Mouse (Mus musculus) stomach, postnatal 0 days (tissue): ENCODE data around the gene Pop7. TPM values are rescaled to one million over a fixed set of nuclear protein-coding genes. Genes with fewer than 3 reads are reported as not detected.

ENCODE experiments used
- ATAC-seq: fragments of 200-750 bp; cut with Nextera tagmentation; 2 replicates; pipeline ENCODE4 v1.8.0; 2017; ENCODE audit not compliant: low FRiP score, low TSS enrichment
- DNase-seq: peaks from one replicate; pipeline ENCODE4 v3.0.0-alpha.2; 2016; ENCODE audit warnings: low spot score
- H3K27ac ChIP-seq: fragments of 300-500 bp; sonication (generic); replicated peaks from 2 replicates; pipeline ENCODE4 v1.5.1; 2014; ENCODE audit warnings: mild to moderate bottlenecking, control low read depth
- H3K27me3 ChIP-seq: fragments of 300-500 bp; sonication (generic); 2 replicates; pipeline ENCODE4 v1.6.1; 2014; ENCODE audit warnings: low read length; ENCODE audit not compliant: control insufficient read depth, insufficient read depth
- H3K36me3 ChIP-seq: fragments of 300-500 bp; sonication (generic); 2 replicates; pipeline ENCODE4 v1.6.1; 2014; ENCODE audit warnings: low read length, mixed read lengths; ENCODE audit not compliant: control insufficient read depth, insufficient read depth
- H3K4me1 ChIP-seq: fragments of 300-500 bp; sonication (generic); replicated peaks from 2 replicates; pipeline ENCODE4 v1.6.1; 2014; ENCODE audit warnings: antibody characterized with exemption; ENCODE audit not compliant: control insufficient read depth, insufficient read depth
- H3K4me2 ChIP-seq: fragments of 300-500 bp; sonication (generic); replicated peaks from 2 replicates; pipeline ENCODE4 v1.6.1; 2014; ENCODE audit warnings: low read depth, mild to moderate bottlenecking, control low read depth, moderate library complexity
- H3K4me3 ChIP-seq: fragments of 300-500 bp; sonication (generic); 2 replicates; pipeline ENCODE4 v1.5.1; 2014; ENCODE audit warnings: low read depth, low read length, control low read depth
- H3K9ac ChIP-seq: fragments of 300-500 bp; sonication (generic); 2 replicates; pipeline ENCODE4 v1.6.1; 2014; ENCODE audit warnings: mild to moderate bottlenecking, low read length, control low read depth, mixed read lengths
- H3K9me3 ChIP-seq: fragments of 300-500 bp; sonication (generic); 2 replicates; pipeline ENCODE4 v1.6.1; 2016; ENCODE audit warnings: low read length; ENCODE audit not compliant: control insufficient read depth
- CTCF ChIP-seq: IDR thresholded peaks from 2 replicates; pipeline ENCODE4 v1.5.1; 2016; ENCODE audit warnings: antibody characterized with exemption, low read depth, mild to moderate bottlenecking, moderate library complexity
- EP300 ChIP-seq: optimal IDR thresholded peaks from 2 replicates; pipeline ENCODE3; 2016; ENCODE audit warnings: antibody characterized with exemption
- WGBS: fragments of 180-500 bp; shearing (Covaris S2); extraction: QIAGEN DNeasy Blood & Tissue Kit; methylation state at CpG from one replicate; pipeline ENCODE4 v1.1.7; 2014; 5-methylcytosine and 5-hydroxymethylcytosine counted together
- polyA plus RNA-seq: library from polyadenylated mRNA; unstranded; fragments of >200 nt; fragmentation: Nextera tagmentation; extraction: Ambion mirVana; gene quantifications from 2 replicates; pipeline ENCODE4 v1.2.1, GENCODE M21; 2015

Pop7 gene
- polyA plus RNA-seq, 1 experiment from 2014 or later = 39.9 TPM

DNA sequence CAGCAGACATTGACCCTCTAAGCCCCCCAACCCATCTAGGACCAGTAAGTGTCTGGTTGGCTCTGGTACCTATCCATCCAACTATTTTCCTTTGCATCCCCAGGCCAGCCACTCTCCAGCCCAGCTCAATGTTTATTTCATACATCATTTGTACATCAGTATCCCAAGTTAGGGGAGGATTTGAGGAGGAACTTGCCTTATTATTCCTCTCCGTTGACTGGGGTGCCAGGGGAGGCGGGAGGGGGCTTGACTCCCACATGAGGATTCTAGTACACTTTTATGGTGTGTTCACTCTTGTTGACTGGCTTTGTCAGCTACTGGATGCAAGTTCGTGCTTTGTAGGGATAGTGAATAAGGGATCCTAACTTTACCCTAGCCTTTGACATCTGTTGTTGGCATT lies 9.4 kb upstream of the Pop7 start:
- DNase-seq (no peak), ATAC-seq (no peak)
- no peak overlapping the region for H3K27ac ChIP-seq
- 42% methylated on average over 3 of the region's 3 CpGs for WGBS
- peak overlapping the region; percentile 86 for H3K4me2 ChIP-seq
- no peaks in the 10 kb centered on the region for H3K36me3 ChIP-seq
- TF ChIP-seq EP300 = no peak
- no peak for TF ChIP-seq CTCF
- no peaks in the 10 kb centered on the region for H3K4me1 ChIP-seq
- peak overlapping the region; percentile 96; the same call in 1 of the 2 replicates for H3K9ac ChIP-seq
- H3K9me3 ChIP-seq = no peaks in the 10 kb centered on the region
- H3K4me3 ChIP-seq = peak overlapping the region; percentile 98
- no peaks in the 10 kb centered on the region for H3K27me3 ChIP-seq

DNA sequence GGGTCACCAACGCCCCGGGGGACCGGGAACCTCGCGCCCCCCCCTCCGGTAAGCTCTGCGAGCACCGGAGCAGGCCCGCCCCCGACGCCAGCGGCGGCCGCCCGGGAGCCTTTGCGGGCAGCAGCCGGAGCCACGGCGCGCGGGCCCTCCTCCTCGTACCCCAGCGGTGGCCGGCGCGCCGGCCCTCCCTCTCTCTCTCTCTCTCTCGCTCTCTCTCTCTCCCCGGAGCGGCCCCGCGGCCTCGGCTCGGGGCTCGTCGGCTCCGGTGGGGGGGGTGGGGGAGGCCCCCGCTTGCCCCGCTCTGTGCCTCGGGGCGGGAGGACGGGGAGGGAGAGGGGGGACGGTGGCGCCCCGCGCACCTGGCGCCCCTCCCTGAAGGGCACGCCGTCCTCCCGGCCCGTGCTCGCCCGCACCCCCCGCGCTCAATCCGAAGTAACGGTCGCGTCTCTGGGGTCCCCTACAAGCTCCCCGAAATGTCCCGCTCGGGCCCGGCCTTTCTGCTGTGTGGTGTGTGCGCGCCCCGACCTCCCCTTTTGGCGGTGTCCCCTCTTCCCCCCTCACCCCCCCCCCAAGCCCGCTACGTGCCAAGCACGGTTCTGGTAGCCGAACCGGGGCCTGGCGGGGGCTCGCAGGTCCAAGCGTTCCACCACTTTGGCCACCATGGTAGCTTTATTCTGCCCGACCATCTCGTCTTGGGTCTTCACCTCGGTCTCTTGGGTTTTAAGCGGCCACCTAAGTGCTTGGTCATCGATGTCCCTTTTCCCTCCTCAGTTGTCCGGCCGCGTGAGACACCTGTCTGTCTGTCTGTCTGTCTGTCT lies 8.5 kb upstream of the Pop7 start:
- peak; percentile 41 for ATAC-seq
- Histone ChIP-seq H3K9ac (peak overlapping the region; percentile 96), H3K4me1 (no peaks in the 10 kb centered on the region), H3K27me3 (no peaks in the 10 kb centered on the region), H3K9me3 (no peaks in the 10 kb centered on the region), H3K36me3 (no peaks in the 10 kb centered on the region), H3K4me3 (peak overlapping the region; percentile 98), H3K27ac (peak overlapping the region; percentile 93), H3K4me2 (peak overlapping the region; percentile 86)
- DNase-seq = no peak
- under 1% methylated on average over 30 of the region's 83 CpGs for WGBS
- no peak for TF ChIP-seq CTCF
- TF ChIP-seq EP300 = no peak

DNA sequence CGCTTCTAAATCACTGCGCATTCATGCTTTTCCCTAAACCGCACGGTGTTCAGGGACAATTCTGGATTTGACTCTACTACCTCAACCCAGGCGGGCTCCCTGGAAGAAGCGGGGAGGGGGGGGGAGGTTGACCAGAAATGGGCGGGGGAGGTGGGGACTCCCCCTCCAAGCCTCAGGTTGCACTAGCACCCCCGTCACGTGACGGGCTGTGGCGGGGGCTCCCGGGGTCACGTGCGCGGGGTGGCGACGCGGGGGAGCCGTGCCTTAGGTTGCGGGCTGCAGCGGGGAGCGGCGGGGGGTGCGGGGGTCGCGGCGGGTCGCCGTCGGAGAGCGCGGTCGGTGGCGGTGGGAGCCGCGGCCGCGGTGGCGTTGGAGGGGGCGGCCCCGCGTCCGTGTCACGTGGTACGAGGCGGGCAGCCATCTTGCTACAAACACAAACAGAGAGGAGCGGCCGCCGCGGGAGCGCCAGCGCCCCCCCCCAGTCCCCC lies 7.7 kb upstream of the Pop7 start:
- Histone ChIP-seq H3K27ac (peak overlapping the region; percentile 93), H3K4me1 (no peaks in the 10 kb centered on the region), H3K9ac (peak overlapping the region; percentile 96), H3K36me3 (no peaks in the 10 kb centered on the region), H3K4me2 (peak overlapping the region; percentile 86), H3K27me3 (no peaks in the 10 kb centered on the region), H3K4me3 (peak overlapping the region; percentile 98), H3K9me3 (no peaks in the 10 kb centered on the region)
- DNase-seq (peak; percentile 85), ATAC-seq (peak; percentile 75)
- no peak for TF ChIP-seq EP300
- TF ChIP-seq CTCF = no peak
- WGBS = under 1% methylated on average over 18 of the region's 52 CpGs

DNA sequence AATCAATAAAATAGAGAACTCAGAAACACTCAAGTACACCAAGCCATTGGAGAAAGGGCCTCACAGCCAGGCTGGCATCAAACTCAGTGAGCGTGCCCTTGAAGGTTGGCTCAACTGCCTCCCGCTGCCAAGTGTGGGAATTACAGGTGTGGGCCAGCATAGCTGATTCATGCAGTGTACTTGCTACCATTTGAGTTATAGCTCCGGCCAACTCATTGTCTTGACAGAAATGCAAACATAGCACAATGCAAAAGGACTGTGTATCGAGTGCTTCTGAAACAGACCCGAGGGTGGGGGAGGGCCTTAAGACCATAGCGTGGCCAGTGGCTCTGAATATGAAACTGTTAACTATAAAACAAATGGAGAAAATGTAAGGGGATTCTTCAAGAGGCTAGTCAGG lies 1.7 kb upstream of the Pop7 start:
- peak; percentile 34 for DNase-seq
- TF ChIP-seq CTCF (peak; percentile 45), EP300 (no peak)
- H3K4me1 ChIP-seq = peaks cover 6% of the 10 kb centered on the region
- no peak overlapping the region for H3K27ac ChIP-seq
- no peaks in the 10 kb centered on the region for H3K36me3 ChIP-seq
- H3K9me3 ChIP-seq = no peaks in the 10 kb centered on the region
- no peak overlapping the region for H3K4me2 ChIP-seq
- no peaks in the 10 kb centered on the region for H3K27me3 ChIP-seq
- H3K9ac ChIP-seq = no peak overlapping the region
- H3K4me3 ChIP-seq = no peak overlapping the region
- no peak for ATAC-seq
- 63% methylated on average over 6 of the region's 6 CpGs for WGBS

GRCm38 (mm10) chr5:137502667-137503110 lies 371 bp upstream of the Pop7 start:
- peak; percentile 89 for ATAC-seq
- Histone ChIP-seq H3K27me3 (no peaks in the 10 kb centered on the region), H3K9ac (peak overlapping the region; percentile 80), H3K4me2 (peak overlapping the region; percentile 57), H3K36me3 (no peaks in the 10 kb centered on the region), H3K4me1 (peaks cover 6% of the 10 kb centered on the region), H3K4me3 (peak overlapping the region; percentile 51), H3K27ac (peak overlapping the region; percentile 91), H3K9me3 (no peaks in the 10 kb centered on the region)
- DNase-seq = peak; percentile 92
- WGBS = under 1% methylated on average over 29 of the region's 30 CpGs
- TF ChIP-seq EP300 (peak; percentile 50), CTCF (peak; percentile 96)

- no peak for ATAC-seq
- TF ChIP-seq CTCF (no peak), EP300 (no peak)
- no peak overlapping the region for H3K4me3 ChIP-seq
- no peak overlapping the region for H3K9ac ChIP-seq
- no peak overlapping the region for H3K4me2 ChIP-seq
- 93% methylated on average over 7 of the region's 7 CpGs for WGBS
- DNase-seq = no peak
- H3K9me3 ChIP-seq = no peaks in the 10 kb centered on the region
- H3K36me3 ChIP-seq = no peaks in the 10 kb centered on the region
- peaks cover 6% of the 10 kb centered on the region for H3K4me1 ChIP-seq
- no peaks in the 10 kb centered on the region for H3K27me3 ChIP-seq
- H3K27ac ChIP-seq = no peak overlapping the region
Observed at GRCm38 (mm10) chr5:137500186-137500585, 2.1 kb downstream of the Pop7 start.
